Mouse (Mus musculus) cerebellum, adult 2 months (tissue): Measurements from ENCODE around the gene Sntb2.

Source experiments
- CTCF ChIP-seq: fragments of 200-500 bp; IDR thresholded peaks from 2 replicates; pipeline ENCODE4 v1.5.1; 2011; ENCODE audit warnings: low read depth, mild to moderate bottlenecking, control low read depth, low read length, moderate library complexity, borderline replicate concordance; ENCODE audit not compliant: insufficient read depth
- POLR2A ChIP-seq: fragments of 200-500 bp; IDR thresholded peaks from 2 replicates; pipeline ENCODE4 v1.6.1; 2011; ENCODE audit warnings: low read length, control low read depth, borderline replicate concordance; ENCODE audit not compliant: insufficient read depth

- no peak for TF ChIP-seq CTCF
- no peak for TF ChIP-seq POLR2A
These were observed 43.2 kb upstream of the Sntb2 start for GRCm38 (mm10) chr8:106892210-106892805.
